Mouse (Mus musculus) limb, embryonic 15.5 days (tissue): ENCODE measurements at regions not wholly inside any gene's neighbourhood (a gene's known extent, or its start where the extent isn't known, plus 50 kb on each side); places are given as distances from the start of the nearest gene placed in this dataset.
"Not testable (repeated sequence)": the region's sequence is repeated elsewhere in the genome, so short reads cannot be mapped to it uniquely, and the experiment has no call there.

ENCODE experiments used
- ATAC-seq: fragments of 200-750 bp; cut with Nextera tagmentation; 2 replicates; pipeline ENCODE4 v1.8.0; 2017; ENCODE audit warnings: low read depth, moderate TSS enrichment; ENCODE audit not compliant: insufficient number of reproducible peaks, low FRiP score, low TSS enrichment
- H3K27ac ChIP-seq: fragments of 300-500 bp; sonication (generic); 2 replicates; pipeline ENCODE4 v1.5.1; 2015; ENCODE audit warnings: moderate library complexity, mild to moderate bottlenecking, inconsistent platforms
- H3K27me3 ChIP-seq: fragments of 300-500 bp; sonication (generic); 2 replicates; pipeline ENCODE4 v1.6.1; 2015; ENCODE audit warnings: inconsistent platforms
- H3K36me3 ChIP-seq: fragments of 300-500 bp; sonication (generic); 2 replicates; pipeline ENCODE4 v1.6.1; 2015; ENCODE audit warnings: inconsistent platforms
- H3K4me1 ChIP-seq: fragments of 300-500 bp; sonication (generic); 2 replicates; pipeline ENCODE4 v1.6.1; 2015; ENCODE audit warnings: inconsistent platforms
- H3K4me2 ChIP-seq: fragments of 300-500 bp; sonication (generic); 2 replicates; pipeline ENCODE4 v1.6.1; 2015; ENCODE audit warnings: mild to moderate bottlenecking, inconsistent platforms
- H3K4me3 ChIP-seq: fragments of 300-500 bp; sonication (generic); 2 replicates; pipeline ENCODE4 v1.5.1; 2015; ENCODE audit warnings: mild to moderate bottlenecking, inconsistent platforms
- H3K9ac ChIP-seq: fragments of 300-500 bp; sonication (generic); 2 replicates; pipeline ENCODE4 v1.6.1; 2015; ENCODE audit warnings: inconsistent platforms
- H3K9me3 ChIP-seq: fragments of 300-500 bp; sonication (generic); 2 replicates; pipeline ENCODE4 v1.6.1; 2016; ENCODE audit warnings: inconsistent platforms
- WGBS: fragments of 180-500 bp; shearing (Covaris S2); methylation state at CpG from one replicate; pipeline ENCODE4 v1.1.7; 2015; 5-methylcytosine and 5-hydroxymethylcytosine counted together

DNA sequence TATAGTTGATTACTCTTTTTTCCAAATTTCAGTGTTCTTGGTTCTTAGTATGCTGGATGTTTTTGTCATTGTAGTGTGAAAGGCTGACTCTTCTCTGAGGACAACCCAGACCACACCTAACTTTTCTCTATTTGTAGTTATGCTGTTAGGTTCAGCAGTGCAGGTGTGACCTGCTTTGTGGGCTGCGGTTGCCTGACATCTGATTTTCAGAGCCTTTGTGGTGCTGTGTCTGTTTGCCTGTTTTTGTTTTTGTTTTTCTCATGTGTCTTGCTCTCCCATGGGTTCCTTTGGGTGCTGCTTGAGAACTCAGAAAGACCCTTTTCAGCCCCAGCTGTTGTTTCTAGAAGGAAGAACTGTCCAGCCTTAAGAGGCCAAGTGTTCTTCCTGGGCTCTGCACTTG, 52.0 kb upstream of the Trpm1 start:
- no peaks in the 10 kb centered on the region for H3K36me3 ChIP-seq
- no peaks in the 10 kb centered on the region for H3K9me3 ChIP-seq
- H3K27ac ChIP-seq = no peak overlapping the region
- WGBS = 94% methylated on average over 1 of the region's 1 CpGs
- H3K4me3 ChIP-seq = no peak overlapping the region
- no peak for ATAC-seq
- no peaks in the 10 kb centered on the region for H3K4me1 ChIP-seq
- H3K27me3 ChIP-seq = no peaks in the 10 kb centered on the region
- no peak overlapping the region for H3K4me2 ChIP-seq
- no peak overlapping the region for H3K9ac ChIP-seq

DNA sequence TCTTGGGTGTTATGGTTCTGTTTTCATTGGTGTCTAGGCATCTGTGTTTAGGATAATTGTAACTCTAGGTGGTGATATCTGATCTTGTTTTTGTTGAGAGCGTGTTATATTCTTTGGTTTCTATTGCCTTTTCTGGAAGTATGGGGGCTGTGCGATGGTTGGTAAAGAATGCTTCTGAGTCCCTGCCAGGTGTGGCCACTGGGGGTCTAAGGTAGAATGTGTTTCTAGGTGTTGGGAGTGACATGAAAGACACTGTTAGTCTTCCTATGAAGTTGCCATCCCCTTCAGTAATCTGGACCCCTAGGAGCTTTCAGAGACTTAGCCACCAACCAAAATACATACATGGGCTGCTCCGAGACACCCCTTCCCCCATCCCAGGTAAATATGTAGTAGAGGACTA, 54.0 kb upstream of the Trpm1 start:
- Histone ChIP-seq H3K4me3 (no peak overlapping the region), H3K36me3 (no peaks in the 10 kb centered on the region), H3K4me2 (no peak overlapping the region), H3K4me1 (no peaks in the 10 kb centered on the region), H3K27ac (no peak overlapping the region), H3K9me3 (no peaks in the 10 kb centered on the region), H3K9ac (no peak overlapping the region), H3K27me3 (no peaks in the 10 kb centered on the region)
- 84% methylated on average over 3 of the region's 3 CpGs for WGBS
- ATAC-seq = no peak

DNA sequence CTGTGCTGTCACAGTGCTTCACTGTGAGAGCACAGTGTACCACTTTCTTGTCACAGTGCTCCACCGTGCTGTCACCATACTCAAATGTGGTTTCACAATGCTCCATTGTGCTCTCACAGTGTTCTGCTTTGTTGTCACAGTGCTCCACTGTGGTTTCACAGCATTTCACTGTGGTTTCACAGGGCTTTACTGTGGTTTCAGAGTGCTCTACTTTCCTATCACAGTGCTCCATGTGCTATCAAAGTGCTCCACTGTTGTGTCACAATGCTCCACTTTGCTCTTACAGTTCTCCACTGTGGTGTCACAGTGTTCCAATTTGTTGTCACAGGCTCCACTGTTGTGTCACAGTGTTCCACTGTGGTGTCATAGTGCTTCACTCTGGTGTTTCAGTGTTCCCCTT, 63.6 kb upstream of the Trpm1 start:
- H3K27me3 ChIP-seq = no peaks in the 10 kb centered on the region
- H3K4me3 ChIP-seq = no peak overlapping the region
- H3K4me2 ChIP-seq = no peak overlapping the region
- no peaks in the 10 kb centered on the region for H3K9me3 ChIP-seq
- no peak for ATAC-seq
- 86% methylated on average over 1 of the region's 1 CpGs for whole genome bisulfite sequencing
- H3K4me1 ChIP-seq = no peaks in the 10 kb centered on the region
- H3K36me3 ChIP-seq = no peaks in the 10 kb centered on the region
- H3K27ac ChIP-seq = no peak overlapping the region
- H3K9ac ChIP-seq = no peak overlapping the region

DNA sequence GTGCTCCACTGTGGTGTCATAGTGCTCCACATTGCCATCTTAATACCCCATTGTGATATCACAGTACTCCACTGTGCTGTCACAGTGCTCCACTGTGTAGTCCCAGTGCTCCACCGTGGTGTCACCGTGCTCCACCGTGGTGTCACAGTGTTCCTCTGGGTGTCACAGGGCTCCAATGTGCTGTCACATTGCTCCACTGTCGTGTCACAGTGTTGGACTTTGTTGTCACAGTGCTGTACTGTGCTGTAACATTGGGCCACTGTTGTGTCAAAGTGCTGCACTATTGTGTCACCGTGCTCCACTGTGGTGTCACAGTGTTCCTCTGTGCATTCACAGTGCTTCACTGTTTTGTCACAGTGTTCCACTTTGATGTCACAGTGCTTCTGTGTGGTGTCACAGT, 64.6 kb upstream of the Trpm1 start:
- Histone ChIP-seq H3K4me1 (no peaks in the 10 kb centered on the region), H3K9me3 (no peaks in the 10 kb centered on the region), H3K9ac (no peak overlapping the region), H3K4me3 (no peak overlapping the region), H3K27ac (no peak overlapping the region), H3K4me2 (no peak overlapping the region), H3K36me3 (no peaks in the 10 kb centered on the region), H3K27me3 (no peaks in the 10 kb centered on the region)
- 90% methylated on average over 5 of the region's 5 CpGs for WGBS
- no peak for ATAC-seq

DNA sequence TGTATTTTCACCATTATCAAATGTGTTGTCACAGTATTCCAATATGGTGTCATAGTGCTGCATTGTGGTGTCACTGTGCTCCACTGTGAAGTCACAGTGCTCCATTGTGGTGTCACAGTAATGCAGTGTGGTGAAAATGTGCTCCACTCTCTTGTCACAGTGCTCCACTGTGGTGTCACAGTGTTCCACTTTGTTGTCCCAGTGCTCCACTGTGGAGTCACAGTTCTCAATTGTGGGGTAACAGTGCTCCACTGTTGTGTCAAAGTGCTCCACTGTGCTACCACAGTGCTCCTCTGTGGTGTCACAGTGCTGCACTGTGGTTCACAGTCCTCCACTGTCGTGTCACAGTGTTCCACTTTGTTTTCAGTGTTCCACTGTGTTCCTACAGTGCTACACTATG, 69.7 kb upstream of the Trpm1 start:
- H3K36me3 ChIP-seq, H3K9ac ChIP-seq, H3K9me3 ChIP-seq, H3K27ac ChIP-seq, ATAC-seq, H3K4me3 ChIP-seq, H3K27me3 ChIP-seq, H3K4me1 ChIP-seq, H3K4me2 ChIP-seq: not testable (repeated sequence)
- 62% methylated on average over 1 of the region's 1 CpGs for WGBS

DNA sequence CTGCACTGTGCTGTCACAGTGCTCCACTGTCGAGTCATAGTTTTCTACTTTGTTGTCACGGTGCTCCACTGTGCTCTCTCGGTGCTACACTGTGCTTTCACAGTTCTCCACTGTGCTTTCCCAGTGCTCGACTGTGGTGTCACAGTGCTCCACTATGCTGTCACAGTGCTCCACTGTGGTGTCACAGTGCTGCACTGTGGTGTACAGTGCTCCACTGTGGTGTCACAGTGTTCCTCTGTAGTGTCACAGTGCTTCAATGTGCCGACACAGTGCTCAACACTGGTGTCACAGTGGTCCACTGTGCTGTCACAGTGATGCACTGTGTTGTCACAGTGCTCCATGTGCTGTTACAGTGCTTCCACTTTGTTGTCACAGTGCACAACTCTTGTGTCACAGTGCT, 71.0 kb upstream of the Trpm1 start:
- WGBS = 84% methylated on average over 5 of the region's 5 CpGs

DNA sequence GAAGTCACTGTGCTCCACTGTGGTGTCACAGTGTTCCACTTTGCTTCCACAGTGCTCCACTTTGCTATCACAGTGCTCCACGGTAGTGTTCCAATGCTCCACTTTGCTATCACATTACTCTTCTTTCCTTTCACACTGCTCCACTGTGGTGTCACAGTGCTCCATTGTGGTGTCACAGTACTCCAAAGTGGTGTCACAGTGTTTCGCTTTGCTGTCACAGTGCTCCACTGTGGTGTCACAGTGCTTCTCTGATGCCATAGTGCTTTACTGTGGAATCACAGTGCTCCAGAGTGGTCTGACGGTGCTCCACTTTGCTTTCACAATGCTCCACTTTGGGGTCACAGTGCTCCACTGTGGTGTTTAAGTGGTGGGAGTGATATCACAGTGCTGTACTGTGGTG, 71.4 kb upstream of the Trpm1 start:
- no peaks in the 10 kb centered on the region for H3K36me3 ChIP-seq
- H3K4me1 ChIP-seq = no peaks in the 10 kb centered on the region
- no peak overlapping the region for H3K4me2 ChIP-seq
- no peak overlapping the region for H3K4me3 ChIP-seq
- H3K9ac ChIP-seq = no peak overlapping the region
- 91% methylated on average over 3 of the region's 3 CpGs for WGBS
- no peak for ATAC-seq
- H3K27ac ChIP-seq = no peak overlapping the region
- H3K27me3 ChIP-seq = no peaks in the 10 kb centered on the region
- no peaks in the 10 kb centered on the region for H3K9me3 ChIP-seq

More for the DNA sequence above, 71.0 kb upstream of the Trpm1 start:
- Histone ChIP-seq H3K9me3 (no peaks in the 10 kb centered on the region), H3K4me3 (no peak overlapping the region), H3K9ac (no peak overlapping the region), H3K36me3 (no peaks in the 10 kb centered on the region), H3K27ac (no peak overlapping the region), H3K27me3 (no peaks in the 10 kb centered on the region), H3K4me1 (no peaks in the 10 kb centered on the region), H3K4me2 (no peak overlapping the region)
- no peak for ATAC-seq

DNA sequence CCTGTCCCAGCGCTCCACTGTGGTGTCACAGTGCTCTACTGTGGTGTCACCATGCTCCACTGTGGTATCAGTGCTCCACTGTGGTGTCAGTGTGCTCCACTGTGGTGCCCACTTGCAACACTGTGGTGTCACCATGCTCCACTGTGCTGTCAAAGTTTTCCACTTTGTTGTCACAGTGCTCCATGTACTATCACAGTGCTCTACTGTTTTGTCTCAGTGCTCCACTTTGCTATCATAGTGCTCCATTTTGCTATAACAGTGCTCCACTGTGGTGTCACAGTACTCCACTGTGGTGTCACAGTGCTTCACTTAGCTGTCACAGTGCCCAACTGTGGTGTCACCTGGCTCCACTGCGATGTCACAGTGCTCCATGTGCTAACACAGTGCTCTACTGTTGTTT, 72.0 kb upstream of the Trpm1 start:
- Histone ChIP-seq H3K27ac (no peak overlapping the region), H3K4me2 (no peak overlapping the region), H3K36me3 (no peaks in the 10 kb centered on the region), H3K9me3 (no peaks in the 10 kb centered on the region), H3K4me3 (no peak overlapping the region), H3K27me3 (no peaks in the 10 kb centered on the region), H3K9ac (no peak overlapping the region), H3K4me1 (no peaks in the 10 kb centered on the region)
- ATAC-seq = no peak
- 73% methylated on average over 2 of the region's 2 CpGs for WGBS

DNA sequence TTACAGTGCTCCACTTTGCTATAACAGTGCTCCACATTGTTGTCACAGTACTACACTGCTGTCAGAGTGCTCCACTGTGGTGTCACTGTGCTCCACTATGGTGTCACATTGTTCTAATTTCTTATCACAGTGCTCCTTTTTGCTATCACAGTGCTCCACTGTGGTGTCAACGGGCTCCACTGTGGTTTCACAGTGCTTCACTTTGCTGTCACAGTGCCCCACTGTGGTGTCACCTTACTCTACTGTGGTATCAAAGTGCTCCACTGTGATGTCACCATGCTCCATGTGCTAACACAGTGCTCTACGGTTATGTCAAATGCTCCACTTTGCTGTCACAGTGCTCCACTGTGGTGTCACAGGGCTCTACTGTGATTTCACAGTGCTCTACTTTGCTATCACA, 72.6 kb upstream of the Trpm1 start:
- Histone ChIP-seq H3K9ac (no peak overlapping the region), H3K27me3 (no peaks in the 10 kb centered on the region), H3K27ac (no peak overlapping the region), H3K9me3 (no peaks in the 10 kb centered on the region), H3K4me2 (no peak overlapping the region), H3K36me3 (no peaks in the 10 kb centered on the region), H3K4me3 (no peak overlapping the region), H3K4me1 (no peaks in the 10 kb centered on the region)
- no peak for ATAC-seq
- 82% methylated on average over 2 of the region's 2 CpGs for WGBS

DNA sequence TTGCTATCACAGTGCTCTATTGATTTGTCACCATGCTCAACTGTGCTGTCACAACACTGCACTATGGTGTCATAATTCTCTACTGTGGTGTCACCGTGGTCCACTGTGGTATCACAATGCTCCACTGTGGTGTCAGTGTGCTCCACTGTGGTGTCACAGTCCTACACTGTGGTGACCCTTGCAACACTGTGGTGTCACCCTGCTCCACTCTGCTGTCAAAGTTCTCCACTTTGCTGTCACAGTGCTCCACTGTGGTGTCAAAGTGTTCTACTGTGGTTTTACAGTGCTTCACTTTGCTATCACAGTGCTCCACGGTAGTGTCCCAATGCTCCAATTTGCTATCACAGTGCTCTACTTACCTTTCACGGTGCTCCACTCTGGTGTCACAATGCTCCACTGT, 74.3 kb upstream of the Trpm1 start:
- Histone ChIP-seq H3K9me3 (no peaks in the 10 kb centered on the region), H3K4me2 (no peak overlapping the region), H3K27me3 (no peaks in the 10 kb centered on the region), H3K4me1 (no peaks in the 10 kb centered on the region), H3K4me3 (no peak overlapping the region), H3K27ac (no peak overlapping the region), H3K9ac (no peak overlapping the region), H3K36me3 (no peaks in the 10 kb centered on the region)
- ATAC-seq = no peak
- WGBS = 91% methylated on average over 3 of the region's 3 CpGs

DNA sequence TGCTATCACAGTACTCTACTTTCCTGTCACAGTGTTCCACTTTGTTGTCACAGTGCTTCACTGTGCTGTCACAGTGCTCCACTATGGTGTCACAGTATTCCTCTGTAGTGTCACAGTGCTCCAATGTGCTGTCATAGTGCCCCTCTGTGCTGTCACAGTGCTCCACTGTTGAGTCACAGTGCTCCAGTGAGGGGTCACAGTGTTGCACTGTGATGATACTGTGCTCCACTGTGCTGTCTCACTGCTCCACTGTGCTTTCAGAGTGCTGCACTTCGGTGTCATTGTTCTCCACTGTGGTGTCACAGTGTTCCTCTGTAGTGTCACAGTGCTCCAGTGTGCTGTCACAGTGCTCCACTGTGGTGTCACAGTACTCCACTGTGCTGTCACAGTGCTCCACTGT, 75.0 kb upstream of the Trpm1 start:
- ATAC-seq = no peak
- Histone ChIP-seq H3K4me3 (no peak overlapping the region), H3K27ac (no peak overlapping the region), H3K36me3 (no peaks in the 10 kb centered on the region), H3K4me2 (no peak overlapping the region), H3K4me1 (no peaks in the 10 kb centered on the region), H3K27me3 (no peaks in the 10 kb centered on the region), H3K9ac (no peak overlapping the region), H3K9me3 (no peaks in the 10 kb centered on the region)
- WGBS = 66% methylated on average over 1 of the region's 1 CpGs

DNA sequence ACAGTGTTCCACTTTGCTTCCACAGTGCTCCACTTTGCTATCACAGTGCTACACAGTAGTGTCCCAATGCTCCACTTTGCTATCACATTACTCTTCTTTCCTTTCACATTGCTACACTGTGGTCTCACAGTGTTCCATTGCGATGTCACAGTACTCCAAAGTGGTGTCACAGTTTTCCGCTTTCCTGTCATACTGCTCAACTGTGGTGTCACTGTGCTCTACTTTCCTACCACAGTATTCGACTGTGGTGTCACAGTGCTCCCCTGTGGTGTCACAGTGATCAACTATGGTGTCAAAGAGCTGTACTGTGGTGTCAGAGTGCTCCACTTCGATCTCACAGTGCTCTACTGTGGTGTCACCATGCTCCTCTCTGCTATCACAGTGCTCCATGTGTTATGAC, 76.1 kb upstream of the Trpm1 start:
- no peaks in the 10 kb centered on the region for H3K27me3 ChIP-seq
- H3K36me3 ChIP-seq = no peaks in the 10 kb centered on the region
- WGBS = 70% methylated on average over 4 of the region's 4 CpGs

DNA sequence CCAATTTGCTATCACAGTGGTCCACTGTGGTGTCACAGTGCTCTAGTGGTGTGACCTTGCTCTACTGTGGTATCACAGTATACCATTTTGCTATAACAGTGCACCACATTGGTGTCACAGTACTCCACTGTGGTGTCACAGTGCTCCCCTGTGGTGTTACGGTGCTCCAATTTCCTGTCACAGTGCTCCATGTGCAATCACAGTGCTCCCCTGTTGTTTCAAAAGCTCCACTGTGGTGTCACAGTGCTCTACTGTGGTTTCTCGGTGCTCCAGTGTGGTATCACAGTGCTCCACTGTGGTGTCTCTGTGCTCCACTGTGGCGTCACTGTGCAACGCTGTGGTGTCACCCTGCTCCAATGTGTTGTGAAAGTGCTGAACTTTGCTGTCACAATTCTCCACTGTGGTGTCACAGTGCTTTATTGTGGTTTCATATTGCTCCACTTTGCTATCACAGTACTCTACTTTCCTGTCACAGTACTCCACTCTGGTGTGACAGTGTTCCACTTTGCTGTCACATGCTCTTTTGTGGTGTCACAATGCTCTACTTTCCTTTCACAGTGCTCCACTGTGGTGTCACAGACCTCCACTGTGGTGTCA, 76.8 kb upstream of the Trpm1 start:
- Histone ChIP-seq H3K4me2 (no peak overlapping the region), H3K4me3 (no peak overlapping the region), H3K27ac (no peak overlapping the region), H3K27me3 (no peaks in the 10 kb centered on the region), H3K36me3 (no peaks in the 10 kb centered on the region), H3K9me3 (no peaks in the 10 kb centered on the region), H3K9ac (no peak overlapping the region), H3K4me1 (no peaks in the 10 kb centered on the region)
- ATAC-seq = no peak
- 89% methylated on average over 4 of the region's 4 CpGs for WGBS

More for the DNA sequence above, 76.1 kb upstream of the Trpm1 start:
- Histone ChIP-seq H3K4me2 (no peak overlapping the region), H3K4me3 (no peak overlapping the region), H3K27ac (no peak overlapping the region), H3K9me3 (no peaks in the 10 kb centered on the region), H3K9ac (no peak overlapping the region), H3K4me1 (no peaks in the 10 kb centered on the region)
- no peak for ATAC-seq
